Mouse (Mus musculus) kidney, postnatal 0 days (tissue): ENCODE data around the gene Sertad3. TPM values are rescaled to one million over a fixed set of nuclear protein-coding genes. Genes with fewer than 3 reads are reported as not detected.
"Not testable (repeated sequence)": the region's sequence is repeated elsewhere in the genome, so short reads cannot be mapped to it uniquely, and the experiment has no call there.

ENCODE experiments used
- ATAC-seq: fragments of 200-750 bp; cut with Nextera tagmentation; replicated peaks from 2 replicates; pipeline ENCODE4 v1.8.0; 2017; ENCODE audit warnings: low read depth, moderate number of reproducible peaks, moderate TSS enrichment, moderate library complexity; ENCODE audit not compliant: low FRiP score
- DNase-seq: peaks from one replicate; pipeline ENCODE4 v3.0.0-alpha.2; 2016; ENCODE audit warnings: low spot score
- H3K27ac ChIP-seq: fragments of 300-500 bp; sonication (generic); 2 replicates; pipeline ENCODE4 v1.5.1; 2014; ENCODE audit warnings: mild to moderate bottlenecking
- H3K27me3 ChIP-seq: fragments of 300-500 bp; sonication (generic); 2 replicates; pipeline ENCODE4 v1.6.1; 2014; ENCODE audit warnings: low read length, mixed read lengths; ENCODE audit not compliant: insufficient read depth
- H3K36me3 ChIP-seq: fragments of 300-500 bp; sonication (generic); 2 replicates; pipeline ENCODE4 v1.6.1; 2014; ENCODE audit warnings: low read length, mixed read lengths; ENCODE audit not compliant: insufficient read depth
- H3K4me1 ChIP-seq: fragments of 300-500 bp; sonication (generic); replicated peaks from 2 replicates; pipeline ENCODE4 v1.6.1; 2014; ENCODE audit warnings: antibody characterized with exemption, low read length, mixed read lengths; ENCODE audit not compliant: insufficient read depth
- H3K4me2 ChIP-seq: fragments of 300-500 bp; sonication (generic); 2 replicates; pipeline ENCODE4 v1.6.1; 2014; ENCODE audit warnings: mild to moderate bottlenecking, low read length, moderate library complexity, mixed read lengths
- H3K4me3 ChIP-seq: fragments of 300-500 bp; sonication (generic); replicated peaks from 2 replicates; pipeline ENCODE4 v1.5.1; 2014; ENCODE audit warnings: low read depth, low read length
- H3K9ac ChIP-seq: fragments of 300-500 bp; sonication (generic); 2 replicates; pipeline ENCODE4 v1.6.1; 2014; ENCODE audit warnings: low read depth, low read length
- H3K9me3 ChIP-seq: fragments of 300-500 bp; sonication (generic); replicated peaks from 2 replicates; pipeline ENCODE4 v1.6.1; 2016; ENCODE audit warnings: low read length, inconsistent platforms, mixed read lengths
- CTCF ChIP-seq: IDR thresholded peaks from 2 replicates; pipeline ENCODE4 v1.5.1; 2016; ENCODE audit warnings: antibody characterized with exemption, low read depth, mild to moderate bottlenecking, moderate library complexity
- WGBS: fragments of 180-500 bp; shearing (Covaris S2); extraction: QIAGEN DNeasy Blood & Tissue Kit; methylation state at CpG from one replicate; pipeline ENCODE4 v1.1.7; 2014; 5-methylcytosine and 5-hydroxymethylcytosine counted together
- polyA plus RNA-seq: library from polyadenylated mRNA; unstranded; fragments of >200 nt; fragmentation: Nextera tagmentation; extraction: Ambion mirVana; gene quantifications from 2 replicates; pipeline ENCODE4 v1.2.1, GENCODE M21; 2015

The Sertad3 gene
- polyA plus RNA-seq, 1 experiment from 2014 or later = 25.3 TPM

- TF ChIP-seq CTCF = no peak
- ATAC-seq (no peak), DNase-seq (peak; percentile 11)
- Histone ChIP-seq H3K4me2 (no peak overlapping the region), H3K27ac (peak overlapping the region; percentile 94), H3K4me3 (no peak overlapping the region), H3K36me3 (0 out of 2 replicates have a peak, but pooled peaks cover 5% of the 10 kb centered on the region), H3K4me1 (peaks cover 15% of the 10 kb centered on the region), H3K9ac (no peak overlapping the region), H3K9me3 (no peaks in the 10 kb centered on the region), H3K27me3 (no peaks in the 10 kb centered on the region)
- WGBS = 76% methylated on average over 7 of the region's 7 CpGs
These were observed 18.3 kb downstream of the Sertad3 start for GRCm38 (mm10) chr7:27491856-27492255.

GRCm38 (mm10) chr7:27493022-27493421 lies 19.5 kb downstream of the Sertad3 start:
- no peak overlapping the region for H3K4me3 ChIP-seq
- no peak overlapping the region for H3K4me2 ChIP-seq
- H3K9ac ChIP-seq = no peak overlapping the region
- no peak for TF ChIP-seq CTCF
- no peaks in the 10 kb centered on the region for H3K27me3 ChIP-seq
- 0 out of 2 replicates have a peak overlapping the region, but pooled peaks have one; percentile 4 for H3K27ac ChIP-seq
- 55% methylated on average over 3 of the region's 3 CpGs for WGBS
- DNase-seq (no peak), ATAC-seq (no peak)
- H3K36me3 ChIP-seq = 0 out of 2 replicates have a peak, but pooled peaks cover 5% of the 10 kb centered on the region
- H3K4me1 ChIP-seq = peaks cover 15% of the 10 kb centered on the region
- no peaks in the 10 kb centered on the region for H3K9me3 ChIP-seq

GRCm38 (mm10) chr7:27493450-27493849 lies 19.9 kb downstream of the Sertad3 start:
- no peak for ATAC-seq
- Histone ChIP-seq H3K9me3 (no peaks in the 10 kb centered on the region), H3K36me3 (0 out of 2 replicates have a peak, but pooled peaks cover 5% of the 10 kb centered on the region), H3K4me2 (no peak overlapping the region), H3K4me1 (peaks cover 12% of the 10 kb centered on the region), H3K27ac (0 out of 2 replicates have a peak overlapping the region, but pooled peaks have one; percentile 4), H3K27me3 (no peaks in the 10 kb centered on the region), H3K9ac (no peak overlapping the region), H3K4me3 (no peak overlapping the region)
- 77% methylated on average over 5 of the region's 5 CpGs for WGBS
- TF ChIP-seq CTCF = no peak
- DNase-seq = no peak

GRCm38 (mm10) chr7:27494659-27495367 lies 21.2 kb downstream of the Sertad3 start:
- 92% methylated on average over 8 of the region's 9 CpGs for WGBS
- not testable (repeated sequence) for H3K9ac ChIP-seq, H3K4me3 ChIP-seq, H3K9me3 ChIP-seq, ATAC-seq, H3K27ac ChIP-seq, H3K4me1 ChIP-seq, H3K27me3 ChIP-seq, H3K36me3 ChIP-seq, DNase-seq, H3K4me2 ChIP-seq

GRCm38 (mm10) chr7:27499036-27499435 lies 25.5 kb downstream of the Sertad3 start, which contains the start of gene Prx:
Prx (plus strand) TSS chr7:27499324.
- Histone ChIP-seq H3K27me3 (no peaks in the 10 kb centered on the region), H3K36me3 (no peaks in the 10 kb centered on the region), H3K4me3 (no peak within 1 kb of the TSS), H3K9ac (no peak within 1 kb of the TSS), H3K9me3 (no peaks in the 10 kb centered on the region), H3K4me2 (no peak within 1 kb of the TSS), H3K4me1 (no peaks in the 10 kb centered on the region), H3K27ac (no peak within 1 kb of the TSS)
- ATAC-seq = no peak
- peak; percentile 11 for DNase-seq
- no peak for TF ChIP-seq CTCF
- WGBS = 45% methylated on average over 3 of the region's 3 CpGs

GRCm38 (mm10) chr7:27501620-27502019 lies 28.1 kb downstream of the Sertad3 start:
- H3K9me3 ChIP-seq = no peaks in the 10 kb centered on the region
- H3K9ac ChIP-seq = no peak overlapping the region
- H3K4me2 ChIP-seq = no peak overlapping the region
- WGBS = 60% methylated on average over 4 of the region's 4 CpGs
- peak overlapping the region; percentile 14; the same call in 1 of the 2 replicates for H3K27ac ChIP-seq
- TF ChIP-seq CTCF = no peak
- DNase-seq (peak; percentile 22), ATAC-seq (no peak)
- H3K4me3 ChIP-seq = no peak overlapping the region
- H3K36me3 ChIP-seq = no peaks in the 10 kb centered on the region
- peaks cover 1% of the 10 kb centered on the region for H3K4me1 ChIP-seq
- no peaks in the 10 kb centered on the region for H3K27me3 ChIP-seq
